Mouse (Mus musculus) bone marrow macrophage, adult 2 months (primary cell): ENCODE measurements around the gene Smad1.

Experiments used
- CTCF ChIP-seq: IDR thresholded peaks from 2 replicates; pipeline ENCODE4 v1.5.1; 2012; ENCODE audit warnings: low read depth, mild to moderate bottlenecking, low read length, moderate library complexity
- POLR2A ChIP-seq: IDR thresholded peaks from 2 replicates; pipeline ENCODE4 v1.6.1; 2012; ENCODE audit warnings: mild to moderate bottlenecking, low read depth, low read length, borderline replicate concordance

- TF ChIP-seq CTCF (no peak), POLR2A (no peak)
Observed at GRCm38 (mm10) chr8:79355721-79356434, 43.4 kb downstream of the Smad1 start.
